Mouse (Mus musculus): ENCODE measurements around the gene Arhgef3. TPM values are rescaled to one million over a fixed set of nuclear protein-coding genes. Genes with fewer than 3 reads are reported as not detected.

Arhgef3 gene
- polyA plus RNA-seq, 2 experiments = 2.6 to 5.4 TPM

DNA sequence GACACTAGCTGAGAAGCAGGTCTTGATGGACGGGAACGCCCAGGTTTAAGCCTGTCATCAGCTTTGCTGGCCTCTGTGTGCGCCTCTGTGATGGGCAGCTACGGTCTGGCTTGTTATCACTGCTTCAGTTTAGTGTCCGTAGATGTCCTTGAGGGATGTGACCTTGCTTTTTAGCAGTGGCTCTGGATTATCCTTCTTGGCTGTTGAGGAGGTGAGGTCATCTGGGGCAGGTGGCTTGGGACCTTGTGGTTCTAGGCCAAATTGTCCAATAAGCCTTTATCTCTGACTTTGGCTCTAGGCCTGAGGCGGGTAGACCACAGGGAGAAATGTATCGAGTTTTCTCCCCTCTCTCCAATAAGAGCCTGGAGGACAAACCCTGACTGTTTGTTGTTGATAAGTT is 33.0 kb downstream of the Arhgef3 start:
- H3K4me1 ChIP-seq (replicated peaks; ENCODE audit: control insufficient read depth in 2 of 2, insufficient read depth in 2 of 2, low read length in 1 of 2) = no peaks in the 10 kb centered on the region
- H3K9me3 ChIP-seq (ENCODE audit: control insufficient read depth, low read length) = no peaks in the 10 kb centered on the region
- no peak for ATAC-seq (ENCODE audit: insufficient read depth)
- no peaks in the 10 kb centered on the region for H3K27me3 ChIP-seq (ENCODE audit: control insufficient read depth, insufficient read depth, low read length)
- 56% methylated on average over 7 of the region's 7 CpGs for WGBS (ENCODE audit: insufficient replicate concordance)
- no peak overlapping the region for H3K4me2 ChIP-seq (ENCODE audit: low read depth)
- H3K27ac ChIP-seq = no peak overlapping the region
- H3K9ac ChIP-seq (replicated peaks) = no peak overlapping the region
- no peak overlapping the region for H3K4me3 ChIP-seq (ENCODE audit: insufficient read depth in 1 of 2, low read depth in 2 of 2, low read length in 2 of 2)
- no peak for DNase-seq (ENCODE audit: low read depth in 3 of 3, low spot score in 3 of 3)
- TF ChIP-seq EP300 (IDR thresholded peaks at IDR 0.05; ENCODE audit: low read depth) = no peak
- no peak for TF ChIP-seq CTCF (IDR thresholded peaks at IDR 0.05; ENCODE audit: low read depth)
- no peaks in the 10 kb centered on the region for H3K36me3 ChIP-seq (replicated peaks; ENCODE audit: control insufficient read depth, insufficient read depth, low read depth)

DNA sequence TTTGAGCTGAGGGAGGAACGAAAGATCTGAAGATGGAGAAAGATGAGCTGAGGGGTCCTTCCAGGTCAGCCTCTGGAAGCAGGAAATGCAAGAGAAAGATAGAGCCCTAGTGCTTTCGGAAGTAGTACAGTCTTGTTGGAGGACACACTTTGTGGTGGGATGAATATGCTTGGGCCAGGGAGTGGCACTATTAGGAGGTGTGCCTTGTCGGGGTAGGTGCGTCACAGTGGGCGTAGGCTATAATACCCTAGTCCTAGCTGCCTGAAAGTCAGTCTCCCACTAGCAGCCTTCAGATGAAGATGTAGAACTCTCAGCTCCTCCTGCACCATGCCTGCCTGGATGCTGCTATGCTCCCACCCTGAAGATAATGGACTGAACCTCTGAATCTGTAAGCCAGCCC is 34.7 kb downstream of the Arhgef3 start:
- WGBS (ENCODE audit: insufficient replicate concordance) = 55% methylated on average over 5 of the region's 5 CpGs
- no peak for ATAC-seq (ENCODE audit: insufficient read depth)
- no peaks in the 10 kb centered on the region for H3K9me3 ChIP-seq (ENCODE audit: control insufficient read depth, low read length)

DNA sequence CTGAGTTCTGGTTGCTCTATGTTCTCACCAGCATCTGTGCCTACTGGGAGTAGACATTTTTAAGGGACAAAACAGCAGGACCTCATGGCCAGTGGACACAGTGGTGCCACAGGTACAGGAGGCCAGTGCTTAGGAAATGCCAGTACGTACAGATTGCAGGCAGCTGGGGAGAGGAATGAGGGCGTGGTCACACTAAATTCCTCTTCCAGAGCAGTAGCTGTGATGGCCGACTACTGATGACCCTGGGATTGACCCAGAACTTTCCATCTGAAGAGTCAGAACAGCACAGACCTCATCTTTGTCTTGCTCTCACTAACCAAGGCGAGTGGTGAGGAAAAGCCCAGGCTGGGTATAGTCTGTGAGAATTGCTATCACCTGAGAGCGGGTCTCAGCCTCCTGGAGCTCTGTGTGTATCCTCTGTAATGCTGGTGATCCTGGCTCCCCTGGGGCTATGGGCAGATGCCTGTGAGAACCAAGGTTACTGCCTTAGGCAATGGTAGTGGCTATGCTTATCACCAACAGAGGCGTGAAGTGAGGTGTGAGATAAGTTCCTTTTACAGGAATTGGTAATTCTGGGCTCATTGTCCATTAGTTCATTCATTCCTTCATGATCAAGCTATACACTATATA is 35.4 kb downstream of the Arhgef3 start:
- H3K9ac ChIP-seq (replicated peaks) = no peak overlapping the region
- no peaks in the 10 kb centered on the region for H3K9me3 ChIP-seq (ENCODE audit: control insufficient read depth, low read length)
- H3K27me3 ChIP-seq (ENCODE audit: control insufficient read depth, insufficient read depth, low read length) = no peaks in the 10 kb centered on the region
- no peaks in the 10 kb centered on the region for H3K4me1 ChIP-seq (replicated peaks; ENCODE audit: control insufficient read depth in 2 of 2, insufficient read depth in 2 of 2, low read length in 1 of 2)
- 30% methylated on average over 6 of the region's 6 CpGs for WGBS (ENCODE audit: insufficient replicate concordance)
- no peak for DNase-seq (ENCODE audit: low read depth in 3 of 3, low spot score in 3 of 3)
- H3K36me3 ChIP-seq (replicated peaks; ENCODE audit: control insufficient read depth, insufficient read depth, low read depth) = no peaks in the 10 kb centered on the region
- TF ChIP-seq CTCF (IDR thresholded peaks at IDR 0.05; ENCODE audit: low read depth) (no peak), EP300 (IDR thresholded peaks at IDR 0.05; ENCODE audit: low read depth) (no peak)
- ATAC-seq (ENCODE audit: insufficient read depth) = no peak
- H3K4me2 ChIP-seq (ENCODE audit: low read depth) = no peak overlapping the region
- H3K27ac ChIP-seq = no peak overlapping the region
- no peak overlapping the region for H3K4me3 ChIP-seq (ENCODE audit: insufficient read depth in 1 of 2, low read depth in 2 of 2, low read length in 2 of 2)

More for the DNA sequence above, 34.7 kb downstream of the Arhgef3 start:
- TF ChIP-seq EP300 (IDR thresholded peaks at IDR 0.05; ENCODE audit: low read depth) (no peak), CTCF (IDR thresholded peaks at IDR 0.05; ENCODE audit: low read depth) (no peak)
- H3K4me2 ChIP-seq (ENCODE audit: low read depth) = no peak overlapping the region
- H3K4me1 ChIP-seq (replicated peaks; ENCODE audit: control insufficient read depth in 2 of 2, insufficient read depth in 2 of 2, low read length in 1 of 2) = no peaks in the 10 kb centered on the region
- H3K9ac ChIP-seq (replicated peaks) = no peak overlapping the region
- no peak for DNase-seq (ENCODE audit: low read depth in 3 of 3, low spot score in 3 of 3)
- no peak overlapping the region for H3K4me3 ChIP-seq (ENCODE audit: insufficient read depth in 1 of 2, low read depth in 2 of 2, low read length in 2 of 2)
- H3K27ac ChIP-seq = no peak overlapping the region
- H3K27me3 ChIP-seq (ENCODE audit: control insufficient read depth, insufficient read depth, low read length) = no peaks in the 10 kb centered on the region
- no peaks in the 10 kb centered on the region for H3K36me3 ChIP-seq (replicated peaks; ENCODE audit: control insufficient read depth, insufficient read depth, low read depth)

DNA sequence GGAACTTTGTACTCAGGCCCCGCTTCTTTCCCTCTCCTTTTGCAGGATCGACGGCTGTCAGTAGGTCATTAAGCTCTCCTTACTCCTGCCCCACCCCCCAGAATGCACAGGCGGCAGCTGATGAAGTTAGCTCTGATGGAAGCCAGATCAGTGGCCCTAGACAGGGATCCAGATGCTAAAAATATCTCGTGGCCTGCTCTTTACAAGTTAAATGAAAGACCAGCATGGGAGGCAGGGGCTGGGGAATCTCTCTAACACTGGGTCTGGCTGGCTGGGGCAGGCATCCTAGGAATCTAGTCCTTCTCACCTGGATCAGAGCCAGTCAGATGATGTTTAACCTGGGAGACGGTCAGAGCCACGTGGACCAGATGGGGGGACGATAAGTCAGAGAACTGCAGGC is 36.7 kb downstream of the Arhgef3 start:
- 41% methylated on average over 8 of the region's 8 CpGs for WGBS (ENCODE audit: insufficient replicate concordance)
- Histone ChIP-seq H3K9me3 (ENCODE audit: control insufficient read depth, low read length) (no peaks in the 10 kb centered on the region), H3K4me1 (replicated peaks; ENCODE audit: control insufficient read depth in 2 of 2, insufficient read depth in 2 of 2, low read length in 1 of 2) (no peaks in the 10 kb centered on the region), H3K9ac (replicated peaks) (no peak overlapping the region), H3K27ac (no peak overlapping the region), H3K27me3 (ENCODE audit: control insufficient read depth, insufficient read depth, low read length) (no peaks in the 10 kb centered on the region), H3K4me2 (ENCODE audit: low read depth) (no peak overlapping the region), H3K36me3 (replicated peaks; ENCODE audit: control insufficient read depth, insufficient read depth, low read depth) (no peaks in the 10 kb centered on the region), H3K4me3 (ENCODE audit: insufficient read depth in 1 of 2, low read depth in 2 of 2, low read length in 2 of 2) (no peak overlapping the region)
- DNase-seq (ENCODE audit: low read depth in 3 of 3, low spot score in 3 of 3) (no peak), ATAC-seq (ENCODE audit: insufficient read depth) (no peak)
- TF ChIP-seq EP300 (IDR thresholded peaks at IDR 0.05; ENCODE audit: low read depth) = no peak
- TF ChIP-seq CTCF (IDR thresholded peaks at IDR 0.05; ENCODE audit: low read depth) = no peak

DNA sequence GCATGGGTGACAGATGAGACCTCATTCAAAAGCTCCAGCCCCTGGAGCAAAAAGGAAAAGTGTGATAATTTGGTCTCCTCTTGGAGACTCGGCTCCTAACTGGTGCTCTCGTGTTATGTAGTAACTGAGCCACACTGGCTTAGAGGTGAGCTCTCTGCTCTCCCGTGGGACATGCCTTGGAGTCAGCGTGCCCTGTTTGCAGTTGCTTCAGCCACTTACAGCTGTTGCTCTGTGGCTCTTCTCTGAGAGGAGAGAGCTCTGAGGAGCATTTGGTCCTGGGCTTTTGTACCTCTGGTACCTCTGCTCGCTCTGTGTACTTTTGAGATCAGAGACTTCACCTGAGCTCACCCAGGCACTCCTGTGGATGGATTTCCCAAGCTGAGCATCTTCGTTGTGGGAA is 40.4 kb downstream of the Arhgef3 start:
- H3K4me2 ChIP-seq (ENCODE audit: low read depth) = no peak overlapping the region
- TF ChIP-seq EP300 (IDR thresholded peaks at IDR 0.05; ENCODE audit: low read depth) (no peak), CTCF (IDR thresholded peaks at IDR 0.05; ENCODE audit: low read depth) (no peak)

More for the DNA sequence above, 40.4 kb downstream of the Arhgef3 start:
- H3K27ac ChIP-seq = no peak overlapping the region
- no peaks in the 10 kb centered on the region for H3K4me1 ChIP-seq (replicated peaks; ENCODE audit: control insufficient read depth in 2 of 2, insufficient read depth in 2 of 2, low read length in 1 of 2)
- H3K36me3 ChIP-seq (replicated peaks; ENCODE audit: control insufficient read depth, insufficient read depth, low read depth) = no peaks in the 10 kb centered on the region
- no peak overlapping the region for H3K9ac ChIP-seq (replicated peaks)
- 50% methylated on average over 6 of the region's 6 CpGs for WGBS (ENCODE audit: insufficient replicate concordance)
- no peaks in the 10 kb centered on the region for H3K27me3 ChIP-seq (ENCODE audit: control insufficient read depth, insufficient read depth, low read length)
- no peak for DNase-seq (ENCODE audit: low read depth in 3 of 3, low spot score in 3 of 3)
- no peak for ATAC-seq (ENCODE audit: insufficient read depth)
- H3K9me3 ChIP-seq (ENCODE audit: control insufficient read depth, low read length) = no peaks in the 10 kb centered on the region
- no peak overlapping the region for H3K4me3 ChIP-seq (ENCODE audit: insufficient read depth in 1 of 2, low read depth in 2 of 2, low read length in 2 of 2)
